Mouse (Mus musculus) small intestine, adult 2 months (tissue): ENCODE data around the gene Gm9918. TPM values are rescaled to one million over a fixed set of nuclear protein-coding genes. Genes with fewer than 3 reads are reported as not detected.
"Not testable (repeated sequence)": the region's sequence is repeated elsewhere in the genome, so short reads cannot be mapped to it uniquely, and the experiment has no call there.

ENCODE experiments used
- H3K27ac ChIP-seq: fragments of 200-500 bp; 2 replicates; pipeline ENCODE4 v1.5.1; 2012; ENCODE audit warnings: low read depth, low read length, control low read depth, inconsistent platforms; ENCODE audit not compliant: insufficient read depth
- H3K27me3 ChIP-seq: fragments of 200-500 bp; 2 replicates; pipeline ENCODE4 v1.6.1; 2012; ENCODE audit warnings: mild to moderate bottlenecking, moderate library complexity, low read length, inconsistent platforms; ENCODE audit not compliant: control insufficient read depth, insufficient read depth
- H3K36me3 ChIP-seq: fragments of 200-500 bp; 2 replicates; pipeline ENCODE4 v1.6.1; 2012; ENCODE audit warnings: mild to moderate bottlenecking, low read length, control low read depth, inconsistent platforms; ENCODE audit not compliant: control insufficient read depth, insufficient read depth
- H3K4me1 ChIP-seq: fragments of 200-500 bp; 2 replicates; pipeline ENCODE4 v1.6.1; 2012; ENCODE audit warnings: low read length, inconsistent platforms, mixed read lengths; ENCODE audit not compliant: control insufficient read depth, insufficient read depth, insufficient read length
- H3K4me3 ChIP-seq: fragments of 200-500 bp; 2 replicates; pipeline ENCODE4 v1.5.1; 2012; ENCODE audit warnings: low read depth, mild to moderate bottlenecking, control low read depth, inconsistent platforms, low read length, moderate library complexity
- CTCF ChIP-seq: fragments of 200-500 bp; IDR thresholded peaks from 2 replicates; pipeline ENCODE4 v1.5.1; 2012; ENCODE audit warnings: low read depth, mild to moderate bottlenecking, control low read depth, inconsistent platforms, low read length, moderate library complexity, mixed read lengths; ENCODE audit not compliant: insufficient replicate concordance, insufficient read length; ENCODE audit errors: extremely low read depth
- POLR2A ChIP-seq: fragments of 200-500 bp; IDR thresholded peaks from 2 replicates; pipeline ENCODE4 v1.6.1; 2012; ENCODE audit warnings: low read depth, mild to moderate bottlenecking, control low read depth, inconsistent platforms, low read length, moderate library complexity
- WGBS: fragments of 180-500 bp; shearing (Covaris S2); methylation state at CpG from one replicate; pipeline ENCODE4 v1.1.7; 2018; 5-methylcytosine and 5-hydroxymethylcytosine counted together
- polyA plus RNA-seq: library from polyadenylated mRNA; depleted of rRNA; stranded (reverse); fragments of >200 nt; gene quantifications from 2 replicates; pipeline ENCODE4 v1.2.3, GENCODE M21; 2012; rRNA removed

Gene Gm9918
- not detected in 2 replicates for polyA plus RNA-seq

- H3K4me1 ChIP-seq = no peaks in the 10 kb centered on the region
- peaks cover 14% of the 10 kb centered on the region; the same call in 1 of the 2 replicates for H3K27me3 ChIP-seq
- TF ChIP-seq POLR2A (no peak), CTCF (no peak)
- no peaks in the 10 kb centered on the region for H3K36me3 ChIP-seq
- WGBS = 37% methylated on average over 19 of the region's 21 CpGs
- no peak within 1 kb of the TSS for H3K4me3 ChIP-seq
- no peak within 1 kb of the TSS for H3K27ac ChIP-seq
Measured at GRCm38 (mm10) chr15:102270274-102270960, at the start of gene Gm9918. TSS of gene Gm9918 (plus strand) at chr15:102270563.

- no peak overlapping the region for H3K27ac ChIP-seq
- TF ChIP-seq POLR2A = no peak
- TF ChIP-seq CTCF = no peak
- no peaks in the 10 kb centered on the region for H3K36me3 ChIP-seq
- H3K4me3 ChIP-seq = no peak overlapping the region
- 71% methylated on average over 10 of the region's 10 CpGs for WGBS
- H3K4me1 ChIP-seq = peaks cover 8% of the 10 kb centered on the region
- no peaks in the 10 kb centered on the region for H3K27me3 ChIP-seq
Measured at GRCm38 (mm10) chr15:102222386-102222785, 48.0 kb upstream of the Gm9918 start.

- Histone ChIP-seq H3K4me1 (peaks cover 8% of the 10 kb centered on the region), H3K27me3 (no peaks in the 10 kb centered on the region), H3K4me3 (peak overlapping the region; percentile 54), H3K36me3 (no peaks in the 10 kb centered on the region), H3K27ac (no peak overlapping the region)
- WGBS = 4% methylated on average over 42 of the region's 43 CpGs
- no peak for TF ChIP-seq POLR2A
- peak; percentile 73 for TF ChIP-seq CTCF
Measured at GRCm38 (mm10) chr15:102224186-102224991, 46.0 kb upstream of the Gm9918 start.

- TF ChIP-seq CTCF = no peak
- no peak for TF ChIP-seq POLR2A
- H3K36me3 ChIP-seq = no peaks in the 10 kb centered on the region
- no peaks in the 10 kb centered on the region for H3K27me3 ChIP-seq
- H3K4me1 ChIP-seq = peaks cover 8% of the 10 kb centered on the region
- 15% methylated on average over 21 of the region's 21 CpGs for WGBS
- H3K4me3 ChIP-seq = peak overlapping the region; percentile 54
- no peak overlapping the region for H3K27ac ChIP-seq
Measured at GRCm38 (mm10) chr15:102224992-102225617, 45.3 kb upstream of the Gm9918 start.

- H3K4me3 ChIP-seq, H3K4me1 ChIP-seq, H3K36me3 ChIP-seq, H3K27ac ChIP-seq, H3K27me3 ChIP-seq: not testable (repeated sequence)
- WGBS = 64% methylated on average over 6 of the region's 6 CpGs
Measured at GRCm38 (mm10) chr15:102225619-102226018, 44.7 kb upstream of the Gm9918 start.

GRCm38 (mm10) chr15:102230408-102231321 lies 39.7 kb upstream of the Gm9918 start:
- no peak for TF ChIP-seq CTCF
- TF ChIP-seq POLR2A = no peak
- WGBS = 81% methylated on average over 17 of the region's 17 CpGs
- peak overlapping the region; percentile 36; the same call in 1 of the 2 replicates for H3K27ac ChIP-seq
- peak overlapping the region; percentile 59 for H3K4me3 ChIP-seq
- H3K27me3 ChIP-seq = no peaks in the 10 kb centered on the region
- peaks cover 10% of the 10 kb centered on the region for H3K4me1 ChIP-seq
- no peaks in the 10 kb centered on the region for H3K36me3 ChIP-seq
